Mouse (Mus musculus): Measurements from ENCODE around the gene Rapgef1. TPM values are rescaled to one million over a fixed set of nuclear protein-coding genes. Genes with fewer than 3 reads are reported as not detected.

Gene Rapgef1
- polyA plus RNA-seq (2015; fragmentation: Nextera tagmentation; extraction: Ambion mirVana), result 16.7 and 19.8 TPM in 2 replicates

DNA sequence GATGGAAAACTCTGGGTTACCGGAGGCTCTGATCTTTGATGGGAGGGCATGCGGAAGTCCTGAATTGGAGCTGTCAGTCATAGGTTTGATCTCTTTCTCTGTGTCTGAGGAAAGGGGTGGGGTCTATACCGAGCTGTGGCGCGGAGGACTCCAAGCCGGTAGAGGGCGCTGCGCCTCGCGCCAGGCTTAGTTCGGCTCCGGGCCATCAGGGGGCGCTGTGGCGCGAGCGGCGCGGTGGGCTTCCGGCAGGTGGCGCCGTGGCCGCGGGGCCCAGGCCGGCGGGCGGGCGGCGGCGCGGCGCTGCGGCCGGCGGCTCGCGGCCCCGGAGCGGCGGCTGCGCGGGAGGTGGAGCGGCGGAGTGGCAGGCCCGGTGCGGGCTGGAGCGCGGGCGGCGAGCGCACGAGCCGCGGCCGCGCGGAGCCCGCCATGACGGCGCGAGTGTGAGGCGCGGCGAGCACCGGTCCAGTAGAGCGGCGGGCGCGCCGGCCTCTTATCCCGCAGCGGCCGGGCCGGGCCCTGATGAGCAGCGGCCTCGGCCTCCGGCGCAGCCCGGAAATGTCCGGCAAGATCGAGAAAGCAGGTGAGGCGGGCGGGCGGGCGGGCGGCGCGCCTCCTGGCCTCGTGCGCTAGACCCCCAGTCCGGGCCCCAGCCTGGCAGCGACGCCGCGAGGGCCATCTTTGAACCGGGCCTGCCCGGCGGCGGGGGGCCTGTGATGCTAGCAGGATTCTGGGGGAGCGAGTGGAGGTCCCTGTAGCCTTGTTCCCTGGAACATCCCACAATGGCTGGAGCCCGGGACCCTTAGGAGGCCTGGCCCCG, at the start of gene Rapgef1:
Rapgef1 (plus strand) TSS at position 237 of the 817 bp plus-strand sequence.
- H3K36me3 ChIP-seq, result no peaks in the 10 kb centered on the region
- H3K9me3 ChIP-seq, result no peaks in the 10 kb centered on the region
- ATAC-seq, result peak; percentile 85
- H3K27ac ChIP-seq, result peak within 1 kb of the TSS; percentile 93
- peak within 1 kb of the TSS; percentile 93 for H3K9ac ChIP-seq (replicated peaks)
- peaks cover 35% of the 10 kb centered on the region for H3K4me1 ChIP-seq (replicated peaks)
- peak within 1 kb of the TSS; percentile 84 for H3K4me3 ChIP-seq (replicated peaks)
- peak within 1 kb of the TSS; percentile 92 for H3K4me2 ChIP-seq (replicated peaks)
- WGBS, result under 1% methylated on average over 63 of the region's 101 CpGs
- no peaks in the 10 kb centered on the region for H3K27me3 ChIP-seq

DNA sequence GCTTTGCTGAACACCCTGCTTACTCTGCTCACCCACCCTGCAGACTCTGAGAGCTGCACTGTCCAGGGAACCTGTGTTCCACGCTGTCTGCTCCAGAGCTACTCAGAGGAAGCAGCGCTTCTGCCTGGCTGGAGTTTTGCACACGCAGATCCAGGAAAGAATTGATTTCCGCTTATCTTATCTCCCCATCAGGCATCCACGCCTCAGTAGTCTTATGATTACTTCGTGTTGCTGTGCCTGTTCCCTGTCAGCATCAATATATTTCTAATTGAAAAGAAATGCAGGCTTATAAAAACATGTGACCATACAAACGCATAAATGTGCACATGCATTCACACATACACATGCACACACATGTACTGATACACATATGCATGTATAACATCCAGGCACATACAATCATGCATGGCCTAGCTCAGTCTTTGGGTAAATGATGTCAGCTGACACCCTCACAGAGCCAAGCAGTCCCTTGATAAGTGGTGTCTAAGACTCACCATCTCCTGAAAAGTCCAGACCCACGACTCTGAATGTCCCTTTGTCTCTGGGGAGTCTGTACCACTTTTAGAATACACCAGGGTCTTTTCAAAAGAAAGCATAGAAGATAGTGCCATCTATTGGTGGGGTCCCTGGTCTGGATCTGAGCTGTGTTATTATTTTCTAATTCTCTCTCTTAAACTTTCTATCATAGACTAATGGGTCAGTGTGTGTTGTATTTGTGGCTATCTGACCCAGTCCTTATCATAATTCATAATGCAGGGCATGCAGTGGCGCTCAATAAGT, 47.4 kb upstream of the Rapgef1 start:
- Histone ChIP-seq H3K4me2 (replicated peaks) (no peak overlapping the region), H3K27ac (peak overlapping the region; percentile 16), H3K4me1 (replicated peaks) (peaks cover 52% of the 10 kb centered on the region), H3K27me3 (no peaks in the 10 kb centered on the region), H3K9ac (replicated peaks) (no peak overlapping the region), H3K9me3 (no peaks in the 10 kb centered on the region), H3K4me3 (replicated peaks) (no peak overlapping the region), H3K36me3 (no peaks in the 10 kb centered on the region)
- ATAC-seq, result no peak
- 68% methylated on average over 9 of the region's 9 CpGs for WGBS

DNA sequence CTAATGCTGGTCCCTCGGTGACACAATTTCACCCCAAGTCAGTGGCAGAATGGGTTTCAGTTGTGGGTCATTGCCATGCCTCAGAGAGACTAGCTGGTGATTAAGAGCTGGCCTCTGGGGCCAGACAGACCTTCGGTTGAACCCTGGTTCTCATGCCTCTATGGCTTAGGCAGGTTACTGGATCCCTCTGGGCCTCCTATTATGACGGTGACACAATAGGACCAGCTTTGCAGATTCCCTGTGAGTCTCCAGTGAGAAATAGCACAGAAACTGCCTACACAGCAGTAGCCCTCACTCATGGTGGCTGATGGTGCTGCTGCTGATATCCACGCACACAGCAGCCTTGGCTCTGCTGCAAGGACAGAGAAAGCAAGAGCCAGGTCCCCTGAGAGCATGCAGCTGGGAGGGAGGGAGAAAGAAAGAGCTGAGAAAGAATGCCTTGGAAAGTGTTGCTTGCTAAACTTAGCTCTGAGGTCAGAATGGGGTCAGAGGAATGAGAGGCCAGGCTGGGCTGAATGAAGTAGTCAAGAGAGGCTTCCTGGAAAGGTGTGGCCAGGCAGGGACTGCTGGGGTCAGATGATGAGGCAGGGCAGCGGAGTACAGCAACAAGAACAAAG, 46.6 kb upstream of the Rapgef1 start:
- no peaks in the 10 kb centered on the region for H3K9me3 ChIP-seq
- peaks cover 52% of the 10 kb centered on the region for H3K4me1 ChIP-seq (replicated peaks)
- no peaks in the 10 kb centered on the region for H3K27me3 ChIP-seq
- no peak overlapping the region for H3K4me2 ChIP-seq (replicated peaks)
- no peak overlapping the region for H3K4me3 ChIP-seq (replicated peaks)
- no peak for ATAC-seq
- WGBS, result 27% methylated on average over 5 of the region's 5 CpGs
- H3K36me3 ChIP-seq, result no peaks in the 10 kb centered on the region
- H3K27ac ChIP-seq, result peak overlapping the region; percentile 66
- no peak overlapping the region for H3K9ac ChIP-seq (replicated peaks)

DNA sequence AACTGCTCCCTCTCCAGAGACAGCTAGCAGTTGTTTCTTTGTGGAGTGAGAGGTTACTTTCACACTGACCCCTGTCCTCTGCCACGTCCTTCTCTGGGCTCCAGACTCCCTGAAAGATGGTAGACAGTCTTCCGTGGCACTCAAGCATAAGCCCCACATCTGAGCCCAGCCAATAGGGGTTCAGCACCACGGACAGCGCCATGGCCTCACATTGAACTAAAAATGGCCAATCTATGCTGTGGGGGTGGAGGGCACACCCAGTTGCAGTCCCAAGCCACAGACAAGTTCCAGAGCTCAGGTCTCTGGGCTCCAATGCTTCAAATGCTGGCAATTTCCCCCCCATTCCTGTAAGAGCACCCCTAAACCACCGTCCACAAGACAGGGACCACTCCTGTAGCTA, 45.9 kb upstream of the Rapgef1 start:
- no peaks in the 10 kb centered on the region for H3K36me3 ChIP-seq
- 7% methylated on average over 5 of the region's 5 CpGs for WGBS
- 0 out of 2 replicates have a peak, but pooled peaks have one; percentile 25 for ATAC-seq

DNA sequence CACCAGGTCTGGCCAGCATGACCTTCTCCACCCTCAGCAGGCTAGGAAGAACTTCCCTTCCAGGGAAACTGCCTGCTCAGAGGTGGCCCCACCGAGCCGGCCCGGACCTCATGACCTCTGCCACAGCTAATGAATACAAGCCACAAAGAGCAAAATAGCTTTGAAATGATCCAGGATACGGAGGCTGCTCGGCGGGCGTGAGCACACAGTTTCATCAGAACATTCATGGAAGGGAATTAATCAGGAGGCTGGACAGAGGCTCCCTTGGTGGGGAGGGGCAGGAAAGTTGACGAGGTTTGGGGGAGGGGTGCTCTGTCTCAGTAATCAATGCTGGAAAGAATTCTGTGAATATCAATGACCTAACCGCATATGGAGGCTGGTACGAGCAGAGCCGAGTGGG, 45.3 kb upstream of the Rapgef1 start:
- WGBS, result 6% methylated on average over 11 of the region's 11 CpGs
- H3K4me1 ChIP-seq (replicated peaks), result peaks cover 52% of the 10 kb centered on the region
- peak; percentile 41; the same call in 1 of the 2 replicates for ATAC-seq
- no peaks in the 10 kb centered on the region for H3K36me3 ChIP-seq
- peak overlapping the region; percentile 66 for H3K27ac ChIP-seq
- no peak overlapping the region for H3K9ac ChIP-seq (replicated peaks)
- H3K4me2 ChIP-seq (replicated peaks), result 0 out of 2 replicates have a peak overlapping the region, but pooled peaks have one; percentile 1
- H3K9me3 ChIP-seq, result no peaks in the 10 kb centered on the region
- H3K4me3 ChIP-seq (replicated peaks), result no peak overlapping the region
- no peaks in the 10 kb centered on the region for H3K27me3 ChIP-seq

More for the DNA sequence above, 45.9 kb upstream of the Rapgef1 start:
- no peak overlapping the region for H3K9ac ChIP-seq (replicated peaks)
- no peaks in the 10 kb centered on the region for H3K27me3 ChIP-seq
- H3K4me1 ChIP-seq (replicated peaks), result peaks cover 52% of the 10 kb centered on the region
- H3K4me2 ChIP-seq (replicated peaks), result no peak overlapping the region
- no peak overlapping the region for H3K4me3 ChIP-seq (replicated peaks)
- peak overlapping the region; percentile 66 for H3K27ac ChIP-seq
- H3K9me3 ChIP-seq, result no peaks in the 10 kb centered on the region

DNA sequence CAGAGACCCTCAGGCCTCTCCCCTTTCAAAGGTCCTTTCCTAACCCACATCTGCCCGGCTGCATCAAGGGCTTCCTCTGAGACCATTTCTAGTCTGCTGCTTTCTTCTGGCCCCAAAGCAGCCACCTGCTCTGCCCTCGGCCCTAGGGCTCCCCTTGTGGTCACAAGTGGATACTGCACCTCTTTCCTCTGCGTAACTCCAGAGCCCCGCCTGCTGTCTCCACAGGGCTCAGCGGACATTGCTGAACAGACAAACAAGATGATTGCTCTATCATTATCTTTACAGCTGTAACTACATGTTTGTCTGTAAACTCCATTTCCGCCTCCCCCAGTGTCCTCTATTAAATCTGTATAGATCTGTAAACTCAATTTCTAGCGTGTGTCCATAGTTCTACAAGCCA, 37.1 kb upstream of the Rapgef1 start:
- 3% methylated on average over 7 of the region's 7 CpGs for WGBS
- no peaks in the 10 kb centered on the region for H3K9me3 ChIP-seq
- H3K4me2 ChIP-seq (replicated peaks), result no peak overlapping the region
- H3K27me3 ChIP-seq, result no peaks in the 10 kb centered on the region
- H3K27ac ChIP-seq, result no peak overlapping the region
- no peaks in the 10 kb centered on the region for H3K36me3 ChIP-seq
- no peak overlapping the region for H3K9ac ChIP-seq (replicated peaks)
- H3K4me3 ChIP-seq (replicated peaks), result no peak overlapping the region
- peaks cover 18% of the 10 kb centered on the region for H3K4me1 ChIP-seq (replicated peaks)
- peak; percentile 35; the same call in 1 of the 2 replicates for ATAC-seq

DNA sequence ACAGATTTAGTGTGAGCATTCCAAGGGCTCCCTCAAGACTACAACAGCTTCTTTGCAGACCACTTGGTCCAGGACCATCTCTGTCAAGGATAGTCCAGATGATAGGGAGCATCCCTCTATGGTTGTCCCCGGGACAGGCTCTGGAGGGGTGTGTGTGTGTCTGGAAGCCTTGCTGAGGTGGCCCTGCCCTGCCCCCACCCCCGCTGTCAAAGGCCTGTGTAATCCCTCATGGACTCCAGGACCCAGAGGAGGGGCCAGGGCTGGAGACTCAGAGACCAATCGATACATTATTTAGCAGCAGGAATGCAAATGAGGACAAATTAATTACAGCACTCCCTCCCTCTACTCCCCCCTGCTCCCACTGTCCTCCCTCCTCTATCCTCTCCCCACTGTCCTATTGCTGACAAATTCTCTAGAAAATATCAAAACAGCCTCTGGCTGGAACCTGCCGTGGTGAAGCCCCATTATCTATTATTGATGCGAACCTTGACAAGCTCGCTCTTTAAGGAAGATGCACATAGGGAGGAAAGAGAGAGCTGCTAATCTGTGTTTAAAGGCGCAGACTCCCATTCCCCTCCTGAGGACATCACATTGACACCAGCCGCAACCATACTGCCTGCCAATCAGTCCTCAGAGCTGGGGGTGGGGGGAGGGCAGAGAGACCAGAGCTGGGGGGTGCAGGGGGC, 33.4 kb upstream of the Rapgef1 start:
- H3K4me1 ChIP-seq (replicated peaks), result peaks cover 18% of the 10 kb centered on the region
- no peak overlapping the region for H3K9ac ChIP-seq (replicated peaks)
- H3K36me3 ChIP-seq, result no peaks in the 10 kb centered on the region
- H3K4me3 ChIP-seq (replicated peaks), result no peak overlapping the region
- 14% methylated on average over 8 of the region's 8 CpGs for WGBS
- peak; percentile 79 for ATAC-seq
- 0 out of 2 replicates have a peak overlapping the region, but pooled peaks have one; percentile 14 for H3K4me2 ChIP-seq (replicated peaks)
- no peaks in the 10 kb centered on the region for H3K27me3 ChIP-seq
- peak overlapping the region; percentile 79 for H3K27ac ChIP-seq
- H3K9me3 ChIP-seq, result no peaks in the 10 kb centered on the region

DNA sequence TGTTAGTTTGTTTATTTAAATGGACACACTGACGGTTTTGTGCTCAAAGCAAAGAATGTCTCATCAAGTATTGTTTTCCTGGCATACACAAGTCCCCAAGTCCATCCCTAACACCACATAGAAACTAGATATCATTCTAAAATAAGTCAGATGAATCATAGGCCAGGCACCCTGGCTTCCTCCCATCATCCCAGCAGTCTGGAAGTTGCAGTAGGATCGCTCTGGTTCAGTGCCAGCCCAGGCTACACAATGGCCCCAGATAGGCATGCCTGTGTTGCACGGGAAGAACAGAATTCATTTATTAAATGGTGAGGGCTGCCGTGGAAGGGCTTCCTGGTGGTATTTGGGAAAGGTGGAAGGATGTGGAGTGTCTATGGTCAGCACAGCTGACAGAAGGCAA, 31.5 kb upstream of the Rapgef1 start:
- 73% methylated on average over 4 of the region's 4 CpGs for WGBS
- no peak overlapping the region for H3K9ac ChIP-seq (replicated peaks)
- H3K27me3 ChIP-seq, result no peaks in the 10 kb centered on the region
- H3K4me3 ChIP-seq (replicated peaks), result no peak overlapping the region
- no peaks in the 10 kb centered on the region for H3K9me3 ChIP-seq
- no peak overlapping the region for H3K4me2 ChIP-seq (replicated peaks)
- no peaks in the 10 kb centered on the region for H3K36me3 ChIP-seq
- H3K4me1 ChIP-seq (replicated peaks), result peaks cover 18% of the 10 kb centered on the region
- no peak overlapping the region for H3K27ac ChIP-seq
- ATAC-seq, result no peak

DNA sequence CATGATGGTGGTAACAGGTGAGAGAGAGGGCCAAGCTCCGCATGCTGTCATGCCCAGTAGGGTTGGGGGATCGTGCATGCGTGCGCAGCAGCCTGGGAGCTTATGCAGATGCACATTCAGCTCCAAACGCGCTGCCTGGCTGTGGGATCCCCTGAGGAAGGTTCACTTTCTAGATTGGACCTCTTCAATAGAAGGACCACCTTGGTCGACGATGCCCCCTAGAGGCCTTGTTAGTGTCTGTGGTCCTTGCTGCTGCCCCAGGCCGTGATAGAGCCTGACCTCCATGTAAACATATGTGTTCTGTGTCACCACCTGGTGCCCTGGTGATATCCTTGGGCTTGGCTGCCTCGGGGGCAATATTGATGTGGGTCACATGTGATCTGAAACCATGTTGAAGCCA, 30.3 kb upstream of the Rapgef1 start:
- Histone ChIP-seq H3K27me3 (no peaks in the 10 kb centered on the region), H3K4me2 (replicated peaks) (no peak overlapping the region), H3K4me1 (replicated peaks) (peaks cover 18% of the 10 kb centered on the region), H3K27ac (no peak overlapping the region), H3K4me3 (replicated peaks) (no peak overlapping the region), H3K9me3 (no peaks in the 10 kb centered on the region), H3K9ac (replicated peaks) (no peak overlapping the region), H3K36me3 (no peaks in the 10 kb centered on the region)
- 17% methylated on average over 10 of the region's 10 CpGs for WGBS
- no peak for ATAC-seq

DNA sequence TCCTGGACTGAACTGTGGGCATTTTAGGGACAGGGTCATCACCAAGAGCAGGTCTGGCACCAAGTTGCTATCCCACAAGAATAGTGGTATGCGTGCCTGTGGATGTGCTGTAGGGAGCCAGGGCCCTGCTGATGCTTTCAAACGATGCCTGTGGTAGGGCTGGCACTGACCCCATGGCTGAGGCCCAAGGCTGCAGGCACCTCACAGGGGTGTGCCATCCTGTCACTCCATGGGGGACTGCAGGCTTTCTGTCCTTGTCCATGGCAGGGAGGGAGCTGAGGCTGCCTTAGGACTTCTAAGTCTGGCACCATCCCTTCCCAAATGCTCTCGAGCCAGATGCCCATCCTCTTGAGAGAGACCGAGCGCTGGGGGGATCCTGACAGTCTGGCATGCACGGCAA, 27.9 kb upstream of the Rapgef1 start:
- Histone ChIP-seq H3K4me3 (replicated peaks) (no peak overlapping the region), H3K4me1 (replicated peaks) (peaks cover 6% of the 10 kb centered on the region), H3K27me3 (no peaks in the 10 kb centered on the region), H3K9ac (replicated peaks) (no peak overlapping the region), H3K9me3 (no peaks in the 10 kb centered on the region), H3K36me3 (no peaks in the 10 kb centered on the region), H3K27ac (no peak overlapping the region), H3K4me2 (replicated peaks) (no peak overlapping the region)
- 88% methylated on average over 6 of the region's 6 CpGs for WGBS
- ATAC-seq, result no peak

DNA sequence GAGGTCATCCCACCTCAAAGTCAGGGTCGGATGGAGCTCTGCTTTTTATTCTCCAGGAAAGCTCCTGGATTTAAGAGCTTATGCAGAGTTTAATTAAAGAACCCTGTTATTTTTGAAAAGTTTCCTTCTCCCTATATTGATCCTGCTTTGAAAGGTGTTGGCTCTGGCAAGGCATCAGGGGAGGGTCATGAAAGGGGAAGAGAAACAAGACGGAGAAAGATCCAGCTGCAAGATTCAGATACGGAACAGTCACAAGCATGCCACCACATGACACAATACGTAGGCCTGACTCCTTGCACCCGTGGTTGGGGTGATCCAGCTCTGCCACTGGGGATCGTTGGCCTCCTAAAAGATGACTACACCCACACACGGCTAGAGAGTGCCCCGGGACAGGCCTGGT, 27.0 kb upstream of the Rapgef1 start:
- Histone ChIP-seq H3K4me1 (replicated peaks) (no peaks in the 10 kb centered on the region), H3K9me3 (no peaks in the 10 kb centered on the region), H3K27ac (no peak overlapping the region), H3K27me3 (no peaks in the 10 kb centered on the region), H3K9ac (replicated peaks) (no peak overlapping the region; the same call in 1 of the 2 replicates), H3K4me2 (replicated peaks) (no peak overlapping the region), H3K36me3 (no peaks in the 10 kb centered on the region), H3K4me3 (replicated peaks) (no peak overlapping the region)
- WGBS, result 43% methylated on average over 8 of the region's 8 CpGs
- ATAC-seq, result no peak
